ENCODE assay signal across 9 mouse cellular contexts in the genomic region with DNA sequence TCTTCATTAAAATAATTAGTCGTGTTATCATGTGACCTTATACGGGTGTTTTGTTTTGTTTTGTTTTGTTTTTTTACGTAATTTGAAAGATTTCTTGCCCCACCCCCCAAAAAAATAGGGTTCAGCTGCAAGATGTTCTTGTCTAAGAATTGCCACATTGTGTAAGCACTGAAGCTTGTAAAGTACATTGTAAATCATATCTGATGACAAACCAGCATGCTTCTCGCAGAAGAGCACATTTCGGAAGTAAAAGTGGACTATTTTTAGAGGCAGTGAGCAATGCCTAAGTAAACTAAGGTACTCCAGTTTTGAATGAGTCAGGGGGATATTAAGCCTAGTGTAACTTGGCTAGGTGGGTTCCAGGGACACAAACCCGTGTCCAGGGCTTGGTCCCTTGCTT. TPM values are rescaled to one million over a fixed set of nuclear protein-coding genes. Genes with fewer than 3 reads are reported as not detected.
A peak's percentile ranks its signal among the peaks of the same experiment; 100 is the strongest.
DNase-seq lines count a peak whose midpoint lies in the region; TF ChIP-seq lines count a peak whose summit lies in the region.
"Had no signal": no experiment of that assay in that cellular context is flagged by ENCODE, and none has a peak within 500 bp of the region (broad histone marks: within the 10 kb centered on the region; RNA-seq: fewer than 3 reads in every experiment).

No protein-coding gene starts in this region.

- H3K4me1 ChIP-seq in kidney, adult 2 months (ENCODE audit: control insufficient read depth, insufficient read depth, low read length) = 0 out of 2 replicates have a peak, but pooled peaks cover 3% of the 10 kb centered on the region

- no peak overlapping the region for H3K27ac ChIP-seq in kidney, adult 2 months (ENCODE audit: insufficient read depth, low read depth, low read length)

- peak; percentile 15 to 77 for DNase-seq in adrenal gland, adult (ENCODE audit: inconsistent age in 2 of 2, low spot score in 1 of 2)
- no peak for DNase-seq in adrenal gland, postnatal 10 days
- peak; percentile 24 for DNase-seq in kidney, adult 2 months
- DNase-seq in kidney, adult 18-20 months = no peak
- peak; percentile 19 to 25 for DNase-seq in B cell, adult 2 months
- peak; percentile 50 for DNase-seq in lung, postnatal 25 days (ENCODE audit: low spot score)
- no peak for DNase-seq in right cerebral cortex, postnatal 36 days (ENCODE audit: low spot score in 2 of 2)
- no peak for DNase-seq in retina, postnatal 1 day
- DNase-seq: midbrain, embryonic 14.5 days had no signal

- no peaks in the 10 kb centered on the region for H3K27me3 ChIP-seq in kidney, adult 2 months (replicated peaks; ENCODE audit: control insufficient read depth, insufficient read depth, low read length)

- no peaks in the 10 kb centered on the region for H3K36me3 ChIP-seq in kidney, adult 2 months (ENCODE audit: control insufficient read depth, insufficient read depth, low read length)

- TF ChIP-seq POLR2A in kidney, adult 2 months (IDR thresholded peaks at IDR 0.05; ENCODE audit: low read depth, low read length) = no peak

- WGBS in kidney, adult 2 months = 36% methylated on average over 6 of the region's 6 CpGs

- no peak overlapping the region for H3K4me3 ChIP-seq in kidney, adult 2 months (ENCODE audit: insufficient read depth, low read depth, low read length)

- no peak for TF ChIP-seq CTCF in kidney, adult 2 months (conservative IDR thresholded peaks at IDR 0.05; ENCODE audit: insufficient read depth, insufficient read length, low read depth, low read length)

RNA-seq across cellular contexts. Expression of a gene that starts 15.7 kb away (rescaled TPM):
- total RNA-seq in adrenal gland, postnatal 10 days (2021) = 10 to 100 TPM; 54.6 to 58.0 TPM
- polyA plus RNA-seq in kidney, adult 2 months (2012; rRNA removed) = 24.4 and 27.3 TPM in 2 replicates

Comparison
In these comparisons a context has a peak if more than half of its experiments do, and no peak if none do; other contexts are left out.
1. DNase-seq: peak in adrenal gland, adult (2 of 2), kidney, adult 2 months (single experiment), B cell, adult 2 months (2 of 2) and lung, postnatal 25 days (single experiment); none in adrenal gland, postnatal 10 days (single experiment), kidney, adult 18-20 months (single experiment), right cerebral cortex, postnatal 36 days (0 of 2) and retina, postnatal 1 day (single experiment).